Mouse (Mus musculus) kidney, adult 2 months (tissue): ENCODE results near the gene Sytl2.

Experiments used
- CTCF ChIP-seq: fragments of 200-500 bp; conservative IDR thresholded peaks from 2 replicates; pipeline ENCODE4 v1.5.1; 2011; ENCODE audit warnings: low read depth, mild to moderate bottlenecking, control low read depth, low read length, moderate library complexity, mixed read lengths; ENCODE audit not compliant: insufficient read depth, insufficient read length
- POLR2A ChIP-seq: fragments of 200-500 bp; IDR thresholded peaks from one replicate; pipeline ENCODE4 v1.6.1; 2011; ENCODE audit warnings: low read depth, low read length, control low read depth

GRCm38 (mm10) chr7:90354229-90354604 is 52.2 kb downstream of the Sytl2 start:
- TF ChIP-seq POLR2A: no peak
- TF ChIP-seq CTCF: no peak
